Mouse (Mus musculus): ENCODE measurements around the gene Man1c1.
A peak's percentile ranks its signal among the peaks of the same experiment; 100 is the strongest.

The Man1c1 gene

GRCm38 (mm10) chr4:134572449-134573300 is 131.4 kb downstream of the Man1c1 start:
- no peak for DNase-seq

DNA sequence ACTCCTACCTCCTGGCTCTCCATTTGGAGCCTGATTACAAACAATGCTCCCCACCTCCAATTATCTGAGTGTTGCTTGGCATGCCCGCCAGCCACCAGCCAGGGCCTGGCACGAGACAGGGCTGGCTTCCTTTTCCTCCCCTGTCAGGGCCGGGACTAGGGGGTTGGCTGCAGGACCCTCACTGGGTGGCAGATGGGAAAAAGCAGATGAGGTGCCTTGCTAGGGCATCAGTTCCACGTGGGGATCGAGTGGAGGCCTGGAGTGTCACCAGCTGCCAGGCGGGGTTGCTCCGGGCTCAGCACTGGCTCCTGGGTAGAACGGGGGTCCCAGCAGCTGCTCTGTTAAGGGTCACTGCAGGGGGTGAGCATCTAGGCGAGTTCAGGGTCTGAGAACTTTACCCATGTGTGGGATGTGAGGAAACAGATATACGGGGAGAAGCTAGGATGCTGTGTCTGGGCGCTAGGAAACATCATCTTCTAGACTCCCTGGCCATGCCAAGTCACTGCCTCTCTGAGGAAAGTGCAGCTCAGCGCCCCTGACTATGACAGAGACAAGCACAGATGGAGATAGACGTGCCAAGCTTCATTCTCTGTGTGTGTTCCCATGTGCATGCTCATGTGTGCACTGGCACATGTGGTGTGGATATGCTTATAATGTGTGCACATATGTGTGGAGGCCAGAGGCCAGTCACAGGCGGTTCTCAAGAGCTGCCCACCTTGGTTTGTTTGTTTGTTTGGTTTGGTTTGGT is 133.2 kb downstream of the Man1c1 start:
- DNase-seq: no peak

DNA sequence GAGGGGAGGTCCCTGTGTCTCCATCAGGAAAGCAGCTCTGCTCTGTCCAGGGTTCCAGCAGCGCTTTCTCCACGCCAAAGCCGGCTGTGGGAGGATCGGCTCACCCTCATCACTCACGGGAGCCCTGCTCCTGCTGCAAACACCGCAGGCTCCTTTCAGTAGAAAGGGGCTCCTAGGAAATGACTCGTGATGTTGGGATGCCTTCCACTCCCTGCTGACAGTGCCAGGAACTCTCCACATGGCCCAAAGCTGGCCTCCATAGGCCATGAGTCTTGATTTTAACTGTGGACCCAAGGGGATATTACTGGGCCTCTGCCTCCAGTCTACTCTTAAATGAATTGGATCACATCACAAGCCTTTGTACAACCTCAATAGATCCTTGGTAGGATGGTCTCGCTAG is 134.3 kb downstream of the Man1c1 start:
- no peak for DNase-seq

DNA sequence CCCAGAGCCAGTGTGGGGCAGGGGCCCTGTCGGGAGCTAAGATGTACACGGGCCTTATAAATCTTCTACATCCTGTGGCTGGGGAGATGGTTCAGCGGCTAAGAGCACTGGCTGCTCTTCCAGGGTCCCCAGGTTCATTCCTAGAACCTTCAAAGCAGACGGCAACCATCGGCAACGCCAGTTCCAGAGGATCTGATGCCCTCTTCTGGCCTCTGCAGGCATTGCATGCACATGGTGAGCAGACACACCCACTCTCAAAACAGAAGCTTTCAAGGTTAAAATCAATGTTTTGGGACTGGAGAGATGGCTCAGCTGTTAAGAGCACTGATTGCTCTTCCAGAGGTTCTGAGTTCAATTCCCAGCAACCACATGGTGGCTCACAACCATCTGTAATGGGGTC is 134.9 kb downstream of the Man1c1 start:
- DNase-seq: no peak

- DNase-seq: no peak
These were observed 136.5 kb downstream of the Man1c1 start for GRCm38 (mm10) chr4:134567377-134568226.

DNA sequence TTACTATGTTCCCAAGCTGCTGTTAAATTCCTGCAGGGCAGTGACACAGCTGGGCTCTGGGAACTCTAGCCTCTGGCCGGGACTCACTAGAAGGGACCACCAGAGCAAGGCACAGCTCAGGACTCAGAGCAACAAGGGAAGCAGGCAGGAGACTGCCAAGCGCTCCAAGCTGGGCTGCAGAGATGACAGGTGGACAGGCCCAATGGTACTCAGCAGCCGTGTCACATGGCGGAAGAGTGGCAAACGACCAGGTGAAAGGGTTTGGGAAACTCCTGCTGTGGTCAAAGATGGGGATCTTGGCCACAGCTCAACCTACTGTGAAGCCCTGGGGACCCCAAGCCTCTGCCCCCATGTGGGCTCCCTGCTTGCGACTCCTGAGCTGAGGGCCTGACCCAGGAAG is 140.0 kb downstream of the Man1c1 start:
- DNase-seq: no peak

DNA sequence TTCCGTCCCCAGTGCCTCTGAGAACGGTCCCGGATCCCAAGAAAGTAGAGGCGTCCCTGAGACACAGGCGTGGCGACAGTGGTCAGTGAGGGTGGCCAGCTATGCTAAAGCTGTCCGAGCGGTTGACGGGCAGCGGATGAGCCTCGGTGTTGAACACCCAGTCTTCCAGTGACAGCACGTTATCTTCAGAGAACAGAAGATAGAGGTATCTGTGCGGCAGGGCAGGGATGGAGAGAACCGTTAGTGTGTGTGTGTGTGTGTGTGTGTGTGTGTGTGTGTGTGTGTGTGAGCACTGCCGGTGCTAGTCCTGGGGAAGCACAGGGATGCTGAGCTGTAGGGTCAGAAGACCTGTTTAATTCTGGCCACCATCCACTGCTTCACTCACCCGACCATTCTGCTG is 140.5 kb downstream of the Man1c1 start:
- DNase-seq: no peak

DNA sequence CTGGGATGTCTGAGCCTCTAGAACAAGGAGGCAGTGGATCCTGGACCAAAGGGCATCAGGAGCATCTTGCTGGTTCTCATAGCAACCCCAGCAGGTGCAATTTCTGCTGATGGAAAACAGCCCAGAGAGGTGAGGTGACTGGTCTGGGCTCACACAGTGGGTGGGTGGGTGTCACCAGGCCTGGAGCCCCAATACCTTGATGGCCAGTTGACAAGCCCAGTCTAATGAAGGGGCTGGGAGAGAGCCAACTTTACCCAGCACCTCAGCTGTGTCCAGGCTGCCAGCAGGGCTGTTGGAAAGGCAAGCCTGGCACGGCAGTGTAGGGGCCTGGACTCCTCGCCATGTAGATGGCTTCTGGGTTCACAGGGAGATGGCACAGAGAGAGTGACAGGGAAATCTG is 142.1 kb downstream of the Man1c1 start:
- no peak for DNase-seq

DNA sequence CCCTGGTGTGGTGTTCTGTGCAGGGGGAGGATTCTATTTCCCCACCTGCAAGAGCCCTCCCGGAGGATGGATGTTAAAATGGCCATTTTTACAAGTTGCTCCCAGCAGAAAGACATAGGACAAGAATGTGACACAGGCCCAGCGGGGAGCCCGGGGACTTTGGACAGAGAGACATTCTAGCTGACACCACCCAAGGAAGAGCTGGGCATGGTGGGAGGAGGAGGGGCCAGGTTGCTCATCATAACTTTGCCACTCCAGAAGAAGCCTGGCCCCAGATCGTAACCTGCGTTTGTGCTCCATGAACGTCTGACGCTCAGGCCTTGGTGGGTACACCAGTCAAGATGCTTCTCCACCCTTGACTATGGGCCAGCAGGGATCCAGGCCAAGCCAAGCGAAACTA is 143.4 kb downstream of the Man1c1 start:
- DNase-seq: no peak

- DNase-seq: no peak
These were observed 144.9 kb downstream of the Man1c1 start for GRCm38 (mm10) chr4:134559154-134559553.

DNA sequence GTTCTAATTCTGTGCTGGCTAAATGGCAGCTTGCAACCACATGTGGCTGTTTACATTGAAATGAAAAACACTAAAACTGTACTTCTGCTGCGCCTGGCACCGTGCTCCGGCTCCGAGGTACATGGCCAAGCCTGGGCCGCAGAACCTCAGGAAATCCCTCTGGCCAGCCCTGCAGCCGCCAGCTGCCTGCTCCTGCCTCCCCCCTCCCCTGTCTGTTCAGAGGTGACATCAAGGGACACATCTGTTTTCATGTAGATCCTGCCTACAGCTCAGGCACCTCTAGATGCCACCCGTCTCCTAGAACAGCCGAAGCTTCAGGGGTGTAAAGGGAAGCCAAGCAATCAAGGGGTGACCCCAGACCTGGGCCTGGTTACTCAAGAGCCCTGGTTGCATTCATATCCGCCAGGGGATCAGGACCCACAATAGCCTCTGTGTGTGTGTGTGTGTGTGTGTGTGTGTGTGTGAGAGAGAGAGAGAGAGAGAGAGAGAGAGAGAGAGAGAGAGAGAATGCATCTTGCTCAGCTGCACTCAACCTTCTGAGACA is 145.4 kb downstream of the Man1c1 start:
- DNase-seq: no peak

DNA sequence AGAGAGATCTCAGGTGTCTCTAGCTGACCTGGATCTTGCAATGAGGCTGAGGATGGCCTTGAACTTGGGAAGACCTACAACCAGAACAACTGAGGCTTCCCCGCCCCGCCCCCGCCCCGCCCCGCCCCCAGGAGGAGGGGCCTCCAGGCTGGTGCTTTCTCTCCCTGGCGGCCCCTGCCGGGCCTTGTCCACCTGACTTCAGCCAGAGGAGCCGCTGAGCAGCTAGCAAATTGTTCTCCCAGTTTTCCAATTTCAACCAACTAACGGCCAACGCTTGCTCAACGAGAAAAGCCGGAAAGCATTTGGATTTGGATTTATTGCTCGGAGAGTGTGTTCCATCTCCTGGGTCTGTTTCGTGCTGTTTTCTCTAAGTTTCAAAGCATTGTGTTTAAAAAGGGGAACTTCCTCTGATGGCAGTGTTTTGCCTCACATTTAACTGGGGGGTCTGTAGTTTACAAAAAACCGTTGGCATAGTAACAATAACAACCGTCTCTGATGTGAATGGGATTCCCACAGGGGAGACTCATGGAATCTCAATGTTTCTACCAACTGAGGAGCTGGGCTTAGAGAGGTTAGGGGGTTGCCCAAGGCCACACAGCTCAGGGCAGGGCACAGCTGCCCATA is 146.4 kb downstream of the Man1c1 start:
- peak in 1 of 2 experiments; percentile 42 for DNase-seq

GRCm38 (mm10) chr4:134555956-134556580 is 148.0 kb downstream of the Man1c1 start:
- no peak for DNase-seq

- DNase-seq: no peak
These were observed 150.5 kb downstream of the Man1c1 start for GRCm38 (mm10) chr4:134553631-134554030.

- peak; percentile 23 to 40 for DNase-seq
These were observed 152.4 kb downstream of the Man1c1 start, which contains the start of gene Selenon for GRCm38 (mm10) chr4:134551494-134552316. TSS of gene Selenon (minus strand) at chr4:134552166.

GRCm38 (mm10) chr4:134549899-134550298 is 154.2 kb downstream of the Man1c1 start:
- DNase-seq: no peak

GRCm38 (mm10) chr4:134548169-134548938 is 155.7 kb downstream of the Man1c1 start:
- no peak for DNase-seq

DNA sequence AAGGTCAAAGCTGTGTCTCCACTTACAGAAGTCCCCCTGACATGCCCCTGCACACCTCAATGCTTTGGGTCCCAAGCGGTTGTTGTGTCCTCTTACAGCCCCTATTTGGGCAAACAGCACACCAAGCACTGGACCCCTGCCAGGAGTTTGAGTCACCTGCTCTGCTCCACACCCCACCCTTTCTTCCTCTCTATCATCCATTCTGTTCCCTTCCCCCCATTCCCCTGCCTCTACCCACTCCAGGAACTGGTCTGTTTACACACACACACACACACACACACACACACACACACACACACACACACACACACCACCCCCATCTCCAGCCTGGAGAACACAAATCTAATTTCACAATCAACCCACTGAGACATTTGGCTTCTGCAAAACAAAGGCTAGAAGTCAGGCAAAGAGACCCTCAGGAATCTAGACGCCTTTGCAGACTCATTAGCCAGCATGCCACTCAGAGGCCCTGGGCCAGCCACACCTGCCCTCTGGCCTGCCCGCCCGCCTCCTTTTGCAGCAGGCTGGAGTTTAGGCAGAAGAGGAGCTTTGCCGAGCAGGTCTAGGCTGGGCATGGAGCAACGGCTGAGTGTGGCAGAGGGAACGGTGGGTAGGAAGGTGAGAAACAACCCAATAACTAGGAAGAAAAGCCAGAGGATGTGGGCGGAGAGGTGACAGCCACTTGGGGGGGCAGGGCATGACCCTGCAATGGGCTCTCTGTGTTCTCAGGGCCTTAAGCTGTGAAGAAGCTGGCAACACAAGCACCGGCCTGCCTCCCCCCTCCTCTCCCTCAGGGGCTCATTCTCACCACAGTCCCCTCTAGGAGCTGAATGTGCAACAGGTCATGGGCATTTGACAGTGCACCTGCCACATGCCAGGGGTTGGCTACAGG is 157.0 kb downstream of the Man1c1 start:
- DNase-seq: no peak

- DNase-seq: peak; percentile 78 to 96
These were observed 160.8 kb downstream of the Man1c1 start for GRCm38 (mm10) chr4:134543261-134543660.
